Mouse (Mus musculus) ES-Bruce4 (cell line): Measurements from ENCODE around the gene Ttll1. TPM values are rescaled to one million over a fixed set of nuclear protein-coding genes. Genes with fewer than 3 reads are reported as not detected.

Experiments used
- H3K27ac ChIP-seq: 2 replicates; pipeline ENCODE4 v1.5.1; 2012; ENCODE audit warnings: low read length, inconsistent platforms; ENCODE audit not compliant: insufficient read depth
- H3K27me3 ChIP-seq: 2 replicates; pipeline ENCODE4 v1.6.1; 2012; ENCODE audit warnings: mild to moderate bottlenecking, low read length, inconsistent platforms; ENCODE audit not compliant: control insufficient read depth, poor library complexity, insufficient read depth, severe bottlenecking
- H3K36me3 ChIP-seq: 2 replicates; pipeline ENCODE4 v1.6.1; 2012; ENCODE audit warnings: inconsistent platforms, mild to moderate bottlenecking, low read length, moderate library complexity; ENCODE audit not compliant: control insufficient read depth, poor library complexity, insufficient read depth, severe bottlenecking
- H3K4me1 ChIP-seq: one replicate; pipeline ENCODE4 v1.8.1; 2011; ENCODE audit warnings: low read length; ENCODE audit not compliant: control insufficient read depth, insufficient read depth
- H3K4me3 ChIP-seq: 2 replicates; pipeline ENCODE4 v1.5.1; 2011; ENCODE audit warnings: low read depth, mild to moderate bottlenecking, low read length
- H3K9ac ChIP-seq: 2 replicates; pipeline ENCODE4 v1.6.1; 2012; ENCODE audit warnings: low read depth, mild to moderate bottlenecking, inconsistent platforms; ENCODE audit not compliant: poor library complexity, severe bottlenecking
- H3K9me3 ChIP-seq: replicated peaks from 2 replicates; pipeline ENCODE4 v1.6.1; 2012; ENCODE audit warnings: mild to moderate bottlenecking, low read length, inconsistent platforms; ENCODE audit not compliant: control insufficient read depth, poor library complexity, insufficient read depth, severe bottlenecking
- CTCF ChIP-seq: IDR thresholded peaks from one replicate; pipeline ENCODE4 v1.8.1; 2011; ENCODE audit warnings: low read depth, low read length
- EP300 ChIP-seq: IDR thresholded peaks from 2 replicates; pipeline ENCODE4 v1.6.1; 2011; ENCODE audit warnings: low read depth, low read length; ENCODE audit not compliant: insufficient read depth
- POLR2A ChIP-seq: IDR thresholded peaks from one replicate; pipeline ENCODE4 v1.8.1; 2011; ENCODE audit warnings: low read length; ENCODE audit not compliant: insufficient read depth
- polyA plus RNA-seq: library from polyadenylated mRNA; stranded (reverse); fragments of >200 nt; gene quantifications from 2 replicates; pipeline ENCODE4 v1.2.4, GENCODE M21; 2011; ENCODE audit warnings: low read depth; ENCODE audit not compliant: missing spikeins, insufficient read depth, insufficient read length

Ttll1 gene
- polyA plus RNA-seq, 1 experiment = 13.6 TPM

GRCm38 (mm10) chr15:83482645-83483224 lies 28.0 kb downstream of the Ttll1 start:
- no peak overlapping the region for H3K4me3 ChIP-seq
- H3K9ac ChIP-seq = no peak overlapping the region
- no peaks in the 10 kb centered on the region for H3K9me3 ChIP-seq
- H3K4me1 ChIP-seq = no peaks in the 10 kb centered on the region
- H3K27ac ChIP-seq = no peak overlapping the region
- TF ChIP-seq CTCF (no peak), POLR2A (no peak), EP300 (no peak)
- no peaks in the 10 kb centered on the region for H3K27me3 ChIP-seq
- no peaks in the 10 kb centered on the region for H3K36me3 ChIP-seq

- H3K27ac ChIP-seq = no peak overlapping the region
- H3K4me3 ChIP-seq = no peak overlapping the region
- no peaks in the 10 kb centered on the region for H3K36me3 ChIP-seq
- no peaks in the 10 kb centered on the region for H3K27me3 ChIP-seq
- no peak overlapping the region for H3K9ac ChIP-seq
- TF ChIP-seq POLR2A (no peak), CTCF (no peak), EP300 (no peak)
- no peaks in the 10 kb centered on the region for H3K9me3 ChIP-seq
- H3K4me1 ChIP-seq = no peaks in the 10 kb centered on the region
These were observed 29.4 kb downstream of the Ttll1 start for GRCm38 (mm10) chr15:83481236-83481780.

- H3K9ac ChIP-seq = no peak overlapping the region
- no peak for TF ChIP-seq CTCF
- TF ChIP-seq POLR2A = no peak
- no peak for TF ChIP-seq EP300
- H3K9me3 ChIP-seq = no peaks in the 10 kb centered on the region
- no peak overlapping the region for H3K4me3 ChIP-seq
- no peaks in the 10 kb centered on the region for H3K27me3 ChIP-seq
- no peak overlapping the region for H3K27ac ChIP-seq
- peaks cover 1% of the 10 kb centered on the region for H3K4me1 ChIP-seq
- H3K36me3 ChIP-seq = no peaks in the 10 kb centered on the region
These were observed 30.9 kb downstream of the Ttll1 start for GRCm38 (mm10) chr15:83479818-83480217.

GRCm38 (mm10) chr15:83478096-83478495 lies 32.6 kb downstream of the Ttll1 start:
- TF ChIP-seq POLR2A = no peak
- TF ChIP-seq EP300 = no peak
- TF ChIP-seq CTCF = no peak
- no peak overlapping the region for H3K4me3 ChIP-seq
- H3K27ac ChIP-seq = no peak overlapping the region
- H3K4me1 ChIP-seq = peaks cover 6% of the 10 kb centered on the region
- H3K9me3 ChIP-seq = no peaks in the 10 kb centered on the region
- no peaks in the 10 kb centered on the region for H3K27me3 ChIP-seq
- H3K36me3 ChIP-seq = no peaks in the 10 kb centered on the region
- no peak overlapping the region for H3K9ac ChIP-seq

- H3K9me3 ChIP-seq = no peaks in the 10 kb centered on the region
- no peaks in the 10 kb centered on the region for H3K27me3 ChIP-seq
- no peak overlapping the region for H3K4me3 ChIP-seq
- H3K9ac ChIP-seq = no peak overlapping the region
- H3K36me3 ChIP-seq = no peaks in the 10 kb centered on the region
- H3K27ac ChIP-seq = no peak overlapping the region
- peaks cover 6% of the 10 kb centered on the region for H3K4me1 ChIP-seq
- no peak for TF ChIP-seq POLR2A
- no peak for TF ChIP-seq EP300
- TF ChIP-seq CTCF = no peak
These were observed 34.0 kb downstream of the Ttll1 start for GRCm38 (mm10) chr15:83476593-83477273.

GRCm38 (mm10) chr15:83474466-83474836 lies 36.2 kb downstream of the Ttll1 start:
- Histone ChIP-seq H3K27me3 (no peaks in the 10 kb centered on the region), H3K4me1 (peaks cover 6% of the 10 kb centered on the region), H3K9ac (no peak overlapping the region), H3K27ac (no peak overlapping the region), H3K4me3 (no peak overlapping the region), H3K36me3 (no peaks in the 10 kb centered on the region), H3K9me3 (no peaks in the 10 kb centered on the region)
- no peak for TF ChIP-seq CTCF
- TF ChIP-seq EP300 = no peak
- no peak for TF ChIP-seq POLR2A
